In the genomic region with DNA sequence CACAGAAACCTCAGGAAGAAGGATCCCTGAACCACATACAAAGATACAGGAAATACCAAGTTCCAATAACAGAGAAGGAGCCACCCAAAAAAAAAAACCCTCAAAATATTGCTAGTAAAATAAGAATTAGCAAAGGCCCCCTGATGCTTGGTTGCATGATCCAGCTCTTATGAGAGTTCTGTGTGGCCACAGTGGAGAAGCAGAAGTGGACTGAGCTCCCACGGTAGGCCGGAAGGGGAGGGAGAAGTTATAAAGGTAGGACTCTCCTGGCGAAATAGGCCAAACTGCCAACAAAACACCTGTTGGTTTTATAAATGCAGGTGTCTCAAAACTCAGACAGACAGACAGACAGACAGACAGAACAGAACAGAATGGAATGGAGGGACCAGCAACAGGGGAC, we compare ENCODE assay signal across 24 mouse cellular contexts.
"Had no signal": no experiment of that assay in that cellular context is flagged by ENCODE, and none has a peak within 500 bp of the region (broad histone marks: within the 10 kb centered on the region; RNA-seq: fewer than 3 reads in every experiment).

No protein-coding gene starts in this region.

- DNase-seq: gastrocnemius, adult 2 months; gastrocnemius, postnatal 10 days; gastrocnemius, postnatal 25 days; heart, adult 18-20 months; heart, postnatal 10 days; heart, postnatal 36 days; kidney, adult 11 months; kidney, adult 2 months; kidney, adult 9 months; kidney, postnatal 14 days; kidney, postnatal 36 days; layer of hippocampus, postnatal 36 days; liver; liver, embryonic 13.5 days had no signal

- ATAC-seq: intestine, embryonic 16.5 days had no signal

- H3K27ac ChIP-seq: gastrocnemius, adult 2 months; heart, embryonic 10.5 days; hindbrain, embryonic 13.5 days; hindbrain, embryonic 15.5 days; hindbrain, postnatal 0 days; kidney, embryonic 15.5 days; kidney, postnatal 0 days; limb, embryonic 10.5 days; limb, embryonic 12.5 days; liver, embryonic 13.5 days had no signal

- H3K4me3 ChIP-seq: gastrocnemius, adult 2 months; heart, embryonic 10.5 days; heart, embryonic 12.5 days; hindbrain, embryonic 13.5 days; hindbrain, embryonic 15.5 days; kidney, embryonic 15.5 days; limb, embryonic 10.5 days; limb, embryonic 12.5 days; liver, embryonic 13.5 days had no signal
